ENCODE assay signal across 18 mouse cellular contexts in genomic region chr12:116896651-116897050, GRCm38 (mm10).
DNase-seq lines count a peak whose midpoint lies in the region; ATAC-seq lines count a peak whose summit lies in the region.
"Had no signal": no experiment of that assay in that cellular context is flagged by ENCODE, and none has a peak within 500 bp of the region (broad histone marks: within the 10 kb centered on the region; RNA-seq: fewer than 3 reads in every experiment).

No protein-coding gene starts in this region.

- peak; percentile 61 for DNase-seq in ES-CJ7 (ENCODE audit: low read depth, low spot score)
- DNase-seq in R1 (ENCODE audit: low read depth, low spot score), result peak; percentile 66
- DNase-seq in left cerebral cortex, adult 11 months (ENCODE audit: low spot score), result no peak
- DNase-seq in cerebellum, adult 8-10 months, result no peak
- DNase-seq: adrenal gland, adult 8-10 months; adrenal gland, postnatal 14 days; adrenal gland, postnatal 36 days; cerebellum, adult 11-12 months; cerebellum, adult 2 months; cerebellum, adult 9-11 months; cerebellum, postnatal 14 days; cerebellum, postnatal 36 days; forebrain, postnatal 0 days had no signal

- ATAC-seq in megakaryocyte, adult 5-6 weeks (ENCODE audit: poor library complexity, severe bottlenecking), result no peak
- ATAC-seq: activated CD4-positive, CD25-positive, alpha-beta regulatory T cell, adult 4 months; forebrain, embryonic 13.5 days; forebrain, embryonic 15.5 days; forebrain, postnatal 0 days; Patski had no signal

Comparison
In these comparisons a context has a peak if more than half of its experiments do, and no peak if none do; other contexts are left out.
1. DNase-seq: peak in ES-CJ7 (single experiment) and R1 (single experiment); none in left cerebral cortex, adult 11 months (single experiment) and cerebellum, adult 8-10 months (single experiment).